Mouse (Mus musculus) heart, adult 2 months (tissue): ENCODE results near the gene Gsn. TPM values are rescaled to one million over a fixed set of nuclear protein-coding genes. Genes with fewer than 3 reads are reported as not detected.
A peak's percentile ranks its signal among the peaks of the same experiment; 100 is the strongest.

ENCODE experiments used
- DNase-seq, 2 experiments: peaks; one replicate each; pipeline ENCODE4 v3.0.0; 2021
- H3K27ac ChIP-seq: fragments of 200-600 bp; 2 replicates; pipeline ENCODE4 v1.8.1; 2022
- H3K27me3 ChIP-seq: fragments of 200-500 bp; 2 replicates; pipeline ENCODE4 v1.6.1; 2012; ENCODE audit warnings: mild to moderate bottlenecking, low read length, inconsistent platforms, mixed read lengths; ENCODE audit not compliant: control insufficient read depth, insufficient read depth
- H3K36me3 ChIP-seq: fragments of 200-500 bp; 2 replicates; pipeline ENCODE4 v1.6.1; 2012; ENCODE audit warnings: low read length, inconsistent platforms; ENCODE audit not compliant: control insufficient read depth, insufficient read depth
- H3K4me1 ChIP-seq: fragments of 200-500 bp; 2 replicates; pipeline ENCODE4 v1.6.1; 2011; ENCODE audit warnings: low read length; ENCODE audit not compliant: control insufficient read depth, insufficient read depth
- H3K4me3 ChIP-seq: fragments of 200-600 bp; 2 replicates; pipeline ENCODE4 v1.8.1; 2022
- H3K79me2 ChIP-seq: fragments of 200-500 bp; replicated peaks from 2 replicates; pipeline ENCODE4 v1.6.1; 2012; ENCODE audit warnings: mild to moderate bottlenecking, inconsistent platforms, low read length, moderate library complexity, mixed read lengths; ENCODE audit not compliant: control insufficient read depth, insufficient read depth
- H3K9ac ChIP-seq: fragments of 200-500 bp; 2 replicates; pipeline ENCODE4 v1.6.1; 2012; ENCODE audit warnings: low read depth, mild to moderate bottlenecking, control low read depth, inconsistent platforms, low read length, mixed read lengths
- CTCF ChIP-seq: fragments of 200-600 bp; IDR thresholded peaks from 2 replicates; pipeline ENCODE4 v1.8.1; 2022; ENCODE audit warnings: antibody characterized with exemption, mild to moderate bottlenecking, moderate library complexity
- EP300 ChIP-seq: fragments of 200-500 bp; IDR thresholded peaks from 2 replicates; pipeline ENCODE4 v1.6.1; 2011; ENCODE audit warnings: low read depth, low read length, control low read depth; ENCODE audit not compliant: insufficient read depth
- POLR2A ChIP-seq: fragments of 200-500 bp; IDR thresholded peaks from 2 replicates; pipeline ENCODE4 v1.6.1; 2011; ENCODE audit warnings: mild to moderate bottlenecking, low read depth, low read length, control low read depth; ENCODE audit not compliant: insufficient read depth
- WGBS: fragments of 180-500 bp; shearing (Covaris S2); methylation state at CpG from one replicate; pipeline ENCODE4 v1.1.7; 2018; 5-methylcytosine and 5-hydroxymethylcytosine counted together
- intact Hi-C: fragments of 180-260 bp; cut with DNase I; formaldehyde crosslinking; loops from one replicate; pipeline ENCODE4 v1.15.1; 2025
- polyA plus RNA-seq: library from polyadenylated mRNA; depleted of rRNA; stranded (reverse); fragments of >200 nt; gene quantifications from 2 replicates; pipeline ENCODE4 v1.2.3, GENCODE M21; 2012
- total RNA-seq, 2 experiments: library from RNA; stranded (reverse); gene quantifications; 2 replicates each; pipeline ENCODE4 v1.2.3; 2021

Gene Gsn
- total and polyA plus RNA-seq, 3 experiments: 878 to 1,373 (median 1,097) TPM

GRCm38 (mm10) chr2:35269136-35269535 lies 13.0 kb downstream of the Gsn start:
- intact Hi-C loops: no loop called here
- 91% methylated on average over 6 of the region's 6 CpGs for WGBS
- no peak for DNase-seq
- no peaks in the 10 kb centered on the region for H3K27me3 ChIP-seq
- H3K4me3 ChIP-seq: no peak overlapping the region
- H3K27ac ChIP-seq: no peak overlapping the region
- H3K79me2 ChIP-seq: no peaks in the 10 kb centered on the region
- H3K4me1 ChIP-seq: peaks cover 27% of the 10 kb centered on the region
- no peak overlapping the region for H3K9ac ChIP-seq
- TF ChIP-seq CTCF (no peak), EP300 (no peak), POLR2A (no peak)
- H3K36me3 ChIP-seq: no peaks in the 10 kb centered on the region

- Histone ChIP-seq H3K36me3 (no peaks in the 10 kb centered on the region), H3K9ac (no peak overlapping the region), H3K4me3 (no peak overlapping the region), H3K27me3 (no peaks in the 10 kb centered on the region), H3K79me2 (no peaks in the 10 kb centered on the region), H3K4me1 (peaks cover 28% of the 10 kb centered on the region), H3K27ac (peak overlapping the region; percentile 67; the same call in 1 of the 2 replicates)
- TF ChIP-seq EP300 (no peak), CTCF (no peak), POLR2A (no peak)
- WGBS: 61% methylated on average over 4 of the region's 4 CpGs
- intact Hi-C loops: loop anchor here (1.0 kb wide), 1 partner anchor 55 kb away; no protein-coding TSS in a partner anchor
- DNase-seq: peak in 1 of 2 experiments; percentile 49
Observed at GRCm38 (mm10) chr2:35269716-35270260, 13.6 kb downstream of the Gsn start.

- Histone ChIP-seq H3K36me3 (no peaks in the 10 kb centered on the region), H3K27me3 (no peaks in the 10 kb centered on the region), H3K9ac (no peak overlapping the region), H3K27ac (peak overlapping the region; percentile 67), H3K79me2 (no peaks in the 10 kb centered on the region), H3K4me3 (no peak overlapping the region), H3K4me1 (peaks cover 28% of the 10 kb centered on the region)
- DNase-seq: peak; percentile 72 to 74
- intact Hi-C loops: loop anchor here (1.0 kb wide), 1 partner anchor 56 kb away; no protein-coding TSS in a partner anchor
- WGBS: 9% methylated on average over 10 of the region's 10 CpGs
- peak; percentile 90 for TF ChIP-seq CTCF
- TF ChIP-seq EP300: peak; percentile 60
- TF ChIP-seq POLR2A: no peak; the same call in 1 of the 2 replicates
Observed at GRCm38 (mm10) chr2:35270531-35270984, 14.4 kb downstream of the Gsn start.

GRCm38 (mm10) chr2:35271817-35272216 lies 15.6 kb downstream of the Gsn start:
- TF ChIP-seq EP300 (no peak), CTCF (no peak), POLR2A (peak; percentile 42; the same call in 1 of the 2 replicates)
- intact Hi-C loops: no loop called here
- Histone ChIP-seq H3K9ac (no peak overlapping the region), H3K4me3 (no peak overlapping the region), H3K27ac (peak overlapping the region; percentile 64), H3K27me3 (no peaks in the 10 kb centered on the region), H3K79me2 (no peaks in the 10 kb centered on the region), H3K36me3 (no peaks in the 10 kb centered on the region), H3K4me1 (peaks cover 27% of the 10 kb centered on the region)
- peak; percentile 53 to 74 for DNase-seq
- 38% methylated on average over 2 of the region's 2 CpGs for WGBS

- Histone ChIP-seq H3K4me3 (no peak overlapping the region), H3K36me3 (peaks cover 4% of the 10 kb centered on the region; the same call in 1 of the 2 replicates), H3K27me3 (no peaks in the 10 kb centered on the region), H3K4me1 (peaks cover 33% of the 10 kb centered on the region), H3K27ac (peak overlapping the region; percentile 64), H3K79me2 (no peaks in the 10 kb centered on the region), H3K9ac (no peak overlapping the region)
- 79% methylated on average over 6 of the region's 6 CpGs for WGBS
- intact Hi-C loops: no loop called here
- TF ChIP-seq EP300: no peak
- no peak for TF ChIP-seq POLR2A
- no peak for TF ChIP-seq CTCF
- no peak for DNase-seq
Observed at GRCm38 (mm10) chr2:35272881-35273280, 16.7 kb downstream of the Gsn start.

- Histone ChIP-seq H3K4me1 (peaks cover 36% of the 10 kb centered on the region), H3K9ac (no peak overlapping the region), H3K36me3 (peaks cover 4% of the 10 kb centered on the region; the same call in 1 of the 2 replicates), H3K27me3 (no peaks in the 10 kb centered on the region), H3K4me3 (no peak overlapping the region), H3K79me2 (no peaks in the 10 kb centered on the region), H3K27ac (peak overlapping the region; percentile 64)
- intact Hi-C loops: no loop called here
- DNase-seq: peak; percentile 71 to 83
- WGBS: 30% methylated on average over 2 of the region's 2 CpGs
- TF ChIP-seq CTCF (no peak), POLR2A (peak; percentile 31; the same call in 1 of the 2 replicates), EP300 (peak; percentile 38; the same call in 1 of the 2 replicates)
Observed at GRCm38 (mm10) chr2:35273536-35273935, 17.4 kb downstream of the Gsn start.
